Mouse (Mus musculus): Measurements from ENCODE around the gene Theg. TPM values are rescaled to one million over a fixed set of nuclear protein-coding genes. Genes with fewer than 3 reads are reported as not detected.

Gene Theg
- not detected for total RNA-seq (2023)

DNA sequence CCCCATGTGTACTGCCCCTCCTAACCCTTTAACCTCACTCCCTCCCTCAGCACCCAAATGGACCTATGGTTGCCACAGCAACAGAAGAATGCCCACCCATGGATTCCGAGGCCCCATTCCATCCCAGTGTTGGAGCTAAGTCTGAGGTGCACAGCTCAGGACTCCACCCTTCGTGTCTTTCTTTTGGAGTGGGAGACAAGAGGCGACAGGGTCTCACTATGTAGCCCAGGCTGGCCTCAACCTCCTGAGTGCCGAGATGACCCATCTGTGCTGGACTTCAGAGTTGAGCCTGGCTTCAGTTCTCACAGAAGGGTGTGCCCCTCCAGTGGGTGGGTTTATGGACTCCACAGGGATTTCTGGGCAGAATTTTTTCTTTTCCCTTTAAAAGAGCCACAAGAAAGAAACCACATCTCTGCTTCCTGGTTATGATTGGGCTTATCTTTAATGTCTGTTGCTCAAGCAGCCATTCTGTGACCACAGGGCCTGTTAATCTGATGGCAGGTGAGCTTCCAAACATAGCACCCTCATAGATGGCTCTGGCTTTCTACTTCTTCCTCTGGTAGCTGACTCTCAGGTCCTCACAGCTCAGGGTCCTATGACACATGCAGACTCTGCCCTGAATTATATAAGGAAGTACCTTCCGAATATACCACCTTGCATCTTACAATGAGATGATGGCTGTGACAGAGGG, at the start of gene Theg:
Gene Theg (minus strand): TSS at position 271 of the 691 bp plus-strand sequence.

DNA sequence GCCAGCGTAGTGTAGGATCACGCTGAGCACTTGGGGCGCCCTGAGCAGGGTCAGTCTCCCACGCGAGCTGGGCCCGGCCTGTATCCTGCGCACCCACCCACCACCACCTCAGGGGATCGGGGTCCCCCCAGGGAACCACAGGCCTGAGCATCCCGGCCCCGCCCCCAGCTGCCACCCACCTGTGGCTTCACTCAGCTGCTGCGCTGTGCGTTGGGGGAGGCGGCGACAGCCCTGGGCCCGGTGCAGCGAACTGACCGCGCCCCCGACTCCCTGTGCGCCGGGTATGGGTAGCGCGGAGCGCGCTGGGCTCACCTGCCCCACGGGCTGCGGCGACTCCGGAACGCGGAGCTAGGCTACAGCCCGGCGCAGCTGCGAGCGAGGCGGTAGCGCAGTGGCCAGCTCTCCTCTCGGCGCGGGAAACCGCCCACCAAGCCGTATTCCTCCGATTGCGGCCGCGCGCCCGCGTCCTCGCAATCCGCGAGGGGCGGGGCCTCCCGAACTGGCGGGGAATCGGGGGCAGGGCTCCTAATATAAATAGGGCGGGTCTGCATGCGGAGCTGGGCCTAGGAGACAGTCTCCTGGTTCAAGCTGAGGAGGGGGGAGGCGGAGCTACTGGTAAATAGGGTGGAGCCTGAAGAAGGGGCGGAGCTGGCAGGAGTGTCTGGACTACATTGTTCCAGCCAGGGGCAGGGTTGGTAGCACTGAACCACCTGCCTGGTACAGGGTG, 26.6 kb upstream of the Theg start, which contains the start of gene C2cd4c:
Gene C2cd4c (minus strand): TSS at position 448 of the 727 bp plus-strand sequence.

DNA sequence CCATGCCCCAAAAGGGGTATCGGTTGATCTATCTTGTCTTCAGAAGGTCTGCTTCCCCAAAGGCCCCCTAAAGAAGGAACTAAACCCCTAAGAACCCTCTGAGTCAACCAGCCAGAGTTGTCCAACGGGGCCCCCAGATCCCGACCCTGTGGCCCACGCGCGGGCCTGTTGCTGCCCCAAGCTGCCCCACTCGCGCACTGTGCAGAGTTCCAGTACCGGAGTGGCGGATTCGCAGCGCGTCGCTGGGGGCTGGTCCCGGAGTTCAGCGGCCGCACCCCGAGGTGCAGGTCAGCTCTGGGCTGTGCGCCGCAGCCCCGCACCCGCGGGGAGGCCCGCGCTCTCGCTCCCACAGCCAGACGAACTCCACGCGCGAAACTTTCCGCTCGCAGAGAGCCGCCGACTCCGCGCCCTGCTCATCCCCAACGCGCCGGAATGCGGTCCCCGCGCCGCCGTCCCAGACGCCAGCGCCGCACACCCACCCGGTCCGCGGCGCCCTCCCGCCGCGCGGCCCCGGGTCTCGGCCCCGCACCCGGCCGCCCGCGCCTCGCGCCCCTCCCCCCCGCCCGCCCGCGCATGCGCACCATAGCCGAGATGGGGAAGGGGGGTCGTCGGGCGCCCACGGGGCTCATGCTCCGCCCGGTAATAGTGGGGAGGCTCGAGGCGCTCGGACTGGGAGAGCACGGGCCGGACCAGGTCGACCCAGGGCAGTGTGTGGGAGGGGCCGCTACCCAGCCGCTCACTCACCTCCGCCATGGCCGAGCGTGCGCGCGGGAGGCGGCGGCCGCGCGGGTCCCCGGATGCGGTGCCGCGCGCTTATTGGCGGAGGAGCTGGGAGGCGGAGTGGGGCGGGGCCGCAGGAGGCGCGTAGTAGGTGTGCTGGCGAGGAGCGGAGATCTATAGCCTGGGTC, 32.5 kb downstream of the Theg start, which contains the start of gene Mier2:
Gene Mier2 (minus strand): TSS at position 870 of the 908 bp plus-strand sequence.

DNA sequence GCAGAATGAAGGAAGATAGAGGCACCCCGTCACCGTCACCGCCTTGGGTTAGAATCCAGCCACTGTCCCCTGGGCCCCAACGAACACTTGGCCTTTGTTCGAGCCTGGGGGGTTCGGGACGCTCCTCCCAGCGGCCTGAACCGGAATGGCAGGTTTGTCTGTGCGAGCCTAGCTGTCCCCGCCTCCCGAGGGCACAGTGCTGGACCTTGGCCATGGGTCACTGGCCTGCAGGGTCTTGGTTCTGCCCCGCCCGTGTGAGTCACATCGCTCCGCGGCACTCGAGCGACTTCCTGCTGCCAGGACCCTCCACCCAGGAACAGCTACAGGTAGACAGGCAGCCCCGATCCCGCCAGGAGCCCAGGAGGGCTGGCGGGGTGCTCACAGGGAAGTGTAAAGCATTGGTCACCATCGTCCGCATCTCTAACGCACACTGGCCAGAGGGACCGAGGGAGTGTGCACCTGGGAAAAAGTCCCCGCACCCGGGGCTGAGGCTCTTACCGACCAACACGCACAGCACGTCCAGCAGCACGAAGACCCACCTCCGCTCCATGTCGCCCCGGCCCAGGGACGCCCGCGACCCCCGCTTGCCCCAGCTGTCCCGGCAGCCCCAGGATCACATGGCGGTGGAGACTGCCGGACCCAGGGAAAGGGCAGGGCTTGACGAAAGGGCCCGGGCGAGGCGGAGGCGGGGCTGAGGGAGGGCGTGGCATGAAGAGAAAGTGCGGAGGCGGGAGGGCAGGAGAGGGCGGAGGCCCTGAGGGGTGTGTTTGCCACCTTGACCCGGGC, 53.8 kb downstream of the Theg start, which contains the start of gene Plpp2:
Gene Plpp2 (minus strand): TSS at position 671 of the 786 bp plus-strand sequence.

Other genes with a start within 250 kb of the Theg start
- gene Vmn2r82, start 230.8 kb downstream of the Theg start, total RNA-seq (2023): not detected
- gene Vmn2r83, start 118.6 kb downstream of the Theg start, total RNA-seq (2023): not detected
- gene Plpp2, start 53.5 kb downstream of the Theg start, total RNA-seq (2023): 1.7 TPM
- 47.6 TPM for gene Mier2, start 32.1 kb downstream of the Theg start, total RNA-seq (2023)
- not detected for gene C2cd4c, start 26.7 kb upstream of the Theg start, total RNA-seq (2023)
- not detected for gene Shc2, start 50.6 kb upstream of the Theg start, total RNA-seq (2023)
- not detected for gene Odf3l2, start 58.4 kb upstream of the Theg start, total RNA-seq (2023)
- not detected for gene Madcam1, start 77.2 kb upstream of the Theg start, total RNA-seq (2023)
- gene Tpgs1, start 82.0 kb upstream of the Theg start, total RNA-seq (2023): 16.9 TPM
- 74.7 TPM for gene Cdc34, start 94.9 kb upstream of the Theg start, total RNA-seq (2023)
- gene Gzmm, start 101.7 kb upstream of the Theg start, total RNA-seq (2023): 3.1 TPM
- 108 TPM for gene Bsg, start 117.2 kb upstream of the Theg start, total RNA-seq (2023)
- gene Hcn2, start 129.3 kb upstream of the Theg start, total RNA-seq (2023): not detected
- 71.2 TPM for gene Polrmt, start 159.2 kb upstream of the Theg start, total RNA-seq (2023)
- not detected for gene Fgf22, start 167.7 kb upstream of the Theg start, total RNA-seq (2023)
- 62.8 TPM for gene Rnf126, start 179.6 kb upstream of the Theg start, total RNA-seq (2023)
- gene Fstl3, start 189.9 kb upstream of the Theg start, total RNA-seq (2023): 1.1 TPM
- not detected for gene Prss57, start 203.6 kb upstream of the Theg start, total RNA-seq (2023)
- 5.8 TPM for gene Palm, start 206.2 kb upstream of the Theg start, total RNA-seq (2023)
- gene Misp, start 233.7 kb upstream of the Theg start, total RNA-seq (2023): not detected

Data from CD8-positive naive resting alpha-beta T cell, adult 57 days (primary cell).